Mouse (Mus musculus) bone marrow, adult 2 months (tissue): ENCODE data around the gene Ndufb8. TPM values are rescaled to one million over a fixed set of nuclear protein-coding genes. Genes with fewer than 3 reads are reported as not detected.

ENCODE experiments used
- H3K27ac ChIP-seq: fragments of 200-500 bp; 2 replicates; pipeline ENCODE4 v1.5.1; 2012; ENCODE audit warnings: low read depth, mild to moderate bottlenecking, control low read depth, inconsistent platforms, low read length; ENCODE audit not compliant: control insufficient read depth, poor library complexity, insufficient read depth
- H3K4me1 ChIP-seq: fragments of 200-500 bp; 2 replicates; pipeline ENCODE4 v1.6.1; 2011; ENCODE audit warnings: low read length; ENCODE audit not compliant: control insufficient read depth, insufficient read depth
- H3K4me3 ChIP-seq: fragments of 200-500 bp; replicated peaks from 2 replicates; pipeline ENCODE3; 2011; ENCODE audit warnings: mild to moderate bottlenecking, low read depth, low read length, control low read depth; ENCODE audit not compliant: control insufficient read depth
- CTCF ChIP-seq: fragments of 200-500 bp; IDR thresholded peaks from 2 replicates; pipeline ENCODE4 v1.5.1; 2011; ENCODE audit warnings: low read length, control low read depth; ENCODE audit not compliant: control insufficient read depth, insufficient read depth
- POLR2A ChIP-seq: fragments of 200-500 bp; IDR thresholded peaks from 2 replicates; pipeline ENCODE4 v1.6.1; 2011; ENCODE audit warnings: low read depth, mild to moderate bottlenecking, control low read depth, low read length, borderline replicate concordance; ENCODE audit not compliant: control insufficient read depth
- WGBS: fragments of 180-500 bp; shearing (Covaris S2); methylation state at CpG from one replicate; pipeline ENCODE4 v1.1.7; 2018; 5-methylcytosine and 5-hydroxymethylcytosine counted together
- polyA plus RNA-seq: library from polyadenylated mRNA; stranded (reverse); fragments of >200 nt; gene quantifications from 2 replicates; pipeline ENCODE4 v1.2.4, GENCODE M21; 2011; ENCODE audit warnings: low replicate concordance; ENCODE audit not compliant: missing spikeins, insufficient read depth, insufficient read length

Gene Ndufb8
- polyA plus RNA-seq, 1 experiment = 151 TPM

GRCm38 (mm10) chr19:44511451-44512231 is 43.6 kb downstream of the Ndufb8 start:
- Histone ChIP-seq H3K27ac (no peak overlapping the region), H3K4me1 (no peaks in the 10 kb centered on the region), H3K4me3 (no peak overlapping the region)
- TF ChIP-seq CTCF (no peak), POLR2A (no peak)
- WGBS = 2% methylated on average over 66 of the region's 66 CpGs

GRCm38 (mm10) chr19:44510534-44511175 is 44.6 kb downstream of the Ndufb8 start:
- no peak overlapping the region for H3K27ac ChIP-seq
- no peaks in the 10 kb centered on the region for H3K4me1 ChIP-seq
- TF ChIP-seq POLR2A (no peak), CTCF (no peak)
- no peak overlapping the region for H3K4me3 ChIP-seq
- 5% methylated on average over 12 of the region's 12 CpGs for WGBS

GRCm38 (mm10) chr19:44502741-44503140 is 52.5 kb downstream of the Ndufb8 start:
- WGBS = 43% methylated on average over 4 of the region's 4 CpGs

GRCm38 (mm10) chr19:44501925-44502324 is 53.3 kb downstream of the Ndufb8 start:
- TF ChIP-seq CTCF (no peak), POLR2A (no peak)
- H3K4me1 ChIP-seq = no peaks in the 10 kb centered on the region
- H3K27ac ChIP-seq = no peak overlapping the region
- WGBS = 82% methylated on average over 6 of the region's 6 CpGs
- no peak overlapping the region for H3K4me3 ChIP-seq

More at GRCm38 (mm10) chr19:44502741-44503140, 52.5 kb downstream of the Ndufb8 start:
- H3K4me1 ChIP-seq = no peaks in the 10 kb centered on the region
- H3K4me3 ChIP-seq = no peak overlapping the region
- TF ChIP-seq CTCF = no peak
- TF ChIP-seq POLR2A = no peak
- H3K27ac ChIP-seq = no peak overlapping the region

GRCm38 (mm10) chr19:44500240-44500639 is 55.0 kb downstream of the Ndufb8 start:
- Histone ChIP-seq H3K4me3 (no peak overlapping the region), H3K4me1 (no peaks in the 10 kb centered on the region), H3K27ac (no peak overlapping the region)
- 69% methylated on average over 5 of the region's 5 CpGs for WGBS
- TF ChIP-seq CTCF (no peak), POLR2A (no peak)

GRCm38 (mm10) chr19:44498936-44499335 is 56.3 kb downstream of the Ndufb8 start:
- TF ChIP-seq CTCF = no peak
- TF ChIP-seq POLR2A = no peak
- Histone ChIP-seq H3K27ac (no peak overlapping the region), H3K4me1 (no peaks in the 10 kb centered on the region), H3K4me3 (no peak overlapping the region)
- 58% methylated on average over 6 of the region's 6 CpGs for WGBS

Other genes with a start within 250 kb of the Ndufb8 start
- not detected in 2 replicates for gene Scd4, start 222.3 kb downstream of the Ndufb8 start, polyA plus RNA-seq
- 29.4 and 37.4 TPM in 2 replicates for gene Scd1, start 147.6 kb downstream of the Ndufb8 start, polyA plus RNA-seq
- not detected in 2 replicates for gene Wnt8b, start 62.0 kb downstream of the Ndufb8 start, polyA plus RNA-seq
- 0.54 and 1.3 TPM in 2 replicates for gene Sec31b, start 9.6 kb downstream of the Ndufb8 start, polyA plus RNA-seq
- 9.8 TPM in 1 of 2 replicates, not detected in the other for gene Gm20538, start 2.6 kb downstream of the Ndufb8 start, polyA plus RNA-seq
- 8.1 and 14.9 TPM in 2 replicates for gene Hif1an, start 7.4 kb upstream of the Ndufb8 start, polyA plus RNA-seq
- gene Pax2, start 200.6 kb upstream of the Ndufb8 start, polyA plus RNA-seq = not detected in 2 replicates